Mouse (Mus musculus) inflammation-experienced regulatory T-cells, adult 6 months (primary cell): ENCODE results near the gene Cd244a. TPM values are rescaled to one million over a fixed set of nuclear protein-coding genes. Genes with fewer than 3 reads are reported as not detected.
A peak's percentile ranks its signal among the peaks of the same experiment; 100 is the strongest.

Experiments
- ATAC-seq: one replicate; pipeline ENCODE4 v1.8.0; 2017
- polyA plus RNA-seq, 3 experiments: library from polyadenylated mRNA; unstranded; fragments of 100-300 nt; shearing (Covaris generic); gene quantifications; one replicate each; pipeline ENCODE4 v1.2.1; 2017

Gene Cd244a
- polyA plus RNA-seq, 3 experiments from 2014 or later, result 0.20 to 1.6 TPM; not detected in 1

DNA sequence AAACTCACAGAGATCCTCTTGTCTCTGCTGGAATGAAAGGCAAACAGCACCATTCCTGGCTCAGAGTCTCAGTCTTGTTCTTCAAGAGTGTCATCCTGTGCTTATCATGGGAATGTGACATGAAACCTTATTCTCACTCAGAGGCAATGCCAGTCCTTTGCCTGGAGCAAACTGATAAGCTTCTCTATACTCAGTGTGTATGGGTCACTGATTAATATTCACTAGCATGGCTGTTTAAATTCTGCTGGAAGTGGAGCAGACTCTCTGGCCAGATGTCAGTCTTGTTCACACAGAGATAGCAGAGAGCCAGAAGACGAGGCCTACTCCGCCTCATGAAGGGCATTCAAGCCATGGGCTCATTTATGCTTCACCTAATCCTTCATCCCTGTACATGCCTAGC, 25.6 kb downstream of the Cd244a start:
- ATAC-seq, result no peak

DNA sequence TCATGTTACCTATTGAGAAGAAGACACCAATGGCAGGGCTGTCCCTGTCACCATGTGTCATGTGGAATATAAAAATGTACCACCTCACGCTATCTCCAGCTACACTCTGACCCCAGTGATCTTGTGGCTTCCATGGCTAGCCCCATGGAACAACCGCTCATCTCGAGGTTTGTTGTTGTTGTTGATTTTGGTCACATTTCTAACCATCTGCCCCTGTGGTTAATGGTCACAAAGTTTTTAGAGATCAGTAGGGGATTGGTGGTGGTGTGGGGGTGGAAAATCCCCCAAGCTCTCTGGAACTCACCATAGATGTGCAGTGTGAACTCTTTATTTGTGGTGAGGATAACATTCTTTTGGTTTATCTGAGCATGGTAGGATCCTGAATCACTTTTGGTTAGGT, 45.7 kb downstream of the Cd244a start:
- no peak for ATAC-seq

DNA sequence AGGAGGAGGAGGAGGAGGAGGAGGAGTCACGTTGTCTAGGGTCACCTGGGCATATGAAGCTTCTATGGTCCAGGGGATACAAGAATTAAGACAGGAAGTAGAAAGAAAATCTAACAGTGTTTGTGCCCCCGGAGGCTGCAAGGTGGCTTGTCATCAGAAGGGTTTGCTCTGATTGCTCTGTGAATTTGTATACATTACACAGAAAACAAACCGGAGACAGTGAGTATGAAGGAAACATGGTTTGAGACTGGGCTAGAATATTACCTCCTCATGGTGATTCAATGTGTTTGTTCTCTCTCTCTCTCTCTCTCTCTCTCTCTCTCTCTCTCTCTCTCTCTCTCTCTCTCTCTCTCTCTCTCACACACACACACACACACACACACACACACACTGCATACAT, 47.7 kb downstream of the Cd244a start:
- peak; percentile 26 for ATAC-seq

DNA sequence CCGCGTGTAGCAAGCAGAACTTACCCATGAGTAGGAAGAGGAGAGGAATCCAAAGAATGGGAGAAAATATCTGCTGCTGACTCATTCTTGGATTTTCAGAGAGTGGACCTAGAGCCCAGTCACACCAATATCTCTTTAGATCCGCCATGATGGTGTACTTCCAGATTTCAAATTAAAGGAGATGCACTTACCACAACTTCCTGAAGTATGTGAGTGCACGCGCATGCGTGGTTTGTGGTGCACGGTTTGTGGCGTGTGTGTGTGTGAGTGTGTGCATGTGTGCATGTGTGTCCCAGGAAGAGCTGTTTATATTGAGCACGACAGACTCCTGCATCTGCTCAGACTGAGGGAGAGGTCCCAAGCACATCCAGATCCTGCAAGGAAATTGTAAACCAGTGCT, 48.2 kb downstream of the Cd244a start, which contains the start of gene Ly9:
Gene Ly9, minus strand, starts transcription at position 235 of the 400 bp plus-strand sequence.
- peak; percentile 88 for ATAC-seq

DNA sequence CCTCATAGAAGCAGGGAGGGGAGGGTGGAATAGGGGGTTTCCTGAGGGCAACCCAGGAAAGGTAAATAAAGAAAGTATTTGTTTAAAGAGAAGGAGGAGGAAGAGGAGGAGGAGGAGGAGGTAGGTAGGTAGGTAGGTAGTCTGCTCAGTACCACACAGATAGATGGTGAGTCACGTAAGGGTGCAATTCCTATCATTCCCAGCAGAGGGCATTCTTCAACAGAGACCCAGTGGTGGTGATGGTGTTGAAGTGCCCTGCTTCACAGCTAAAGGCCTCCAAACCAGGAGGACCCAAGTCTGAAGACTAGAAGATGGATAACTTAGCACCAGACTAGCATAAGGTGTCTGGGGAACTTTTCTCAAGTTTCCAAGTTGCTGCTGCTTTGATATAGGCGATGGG, 51.0 kb downstream of the Cd244a start:
- no peak for ATAC-seq

DNA sequence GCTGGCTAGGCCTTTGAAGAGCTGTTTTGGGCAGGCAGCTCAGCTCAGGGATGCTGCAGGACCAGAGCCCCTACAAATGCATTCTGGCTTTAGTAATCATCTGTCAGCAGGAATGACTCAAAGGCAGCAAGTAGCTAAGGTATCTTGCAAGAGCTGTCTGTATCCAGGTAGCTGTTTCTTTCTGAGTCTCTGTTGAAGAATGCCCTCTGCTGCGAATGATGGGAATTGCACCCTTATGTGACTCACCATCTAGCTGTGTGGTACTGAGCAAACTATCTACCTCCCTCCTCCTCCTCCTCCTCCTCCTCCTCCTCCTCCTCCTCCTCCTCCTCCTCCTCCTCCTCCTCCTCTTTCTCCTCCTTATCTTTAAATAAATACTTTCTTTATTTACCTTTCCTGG, 51.8 kb downstream of the Cd244a start:
- ATAC-seq, result no peak

DNA sequence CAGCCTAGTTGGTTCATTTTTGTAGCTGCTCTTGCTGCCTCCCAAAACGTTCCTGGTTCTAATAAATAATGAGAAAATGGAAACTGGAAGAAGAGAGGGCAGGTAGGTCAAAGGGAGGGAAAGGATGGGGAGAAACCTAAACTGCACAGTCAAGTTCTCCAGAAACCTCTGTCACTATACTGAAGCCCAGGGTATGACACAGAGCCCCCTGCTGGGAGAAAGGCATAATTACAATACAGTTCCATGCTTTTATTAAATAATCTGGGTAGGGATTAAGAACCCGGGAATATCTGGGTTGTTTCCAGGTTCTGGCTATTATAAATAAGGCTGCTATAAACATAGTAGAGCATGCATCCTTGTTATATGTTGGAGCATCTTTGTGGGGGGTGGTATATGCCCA, 55.0 kb downstream of the Cd244a start:
- ATAC-seq, result peak; percentile 39

DNA sequence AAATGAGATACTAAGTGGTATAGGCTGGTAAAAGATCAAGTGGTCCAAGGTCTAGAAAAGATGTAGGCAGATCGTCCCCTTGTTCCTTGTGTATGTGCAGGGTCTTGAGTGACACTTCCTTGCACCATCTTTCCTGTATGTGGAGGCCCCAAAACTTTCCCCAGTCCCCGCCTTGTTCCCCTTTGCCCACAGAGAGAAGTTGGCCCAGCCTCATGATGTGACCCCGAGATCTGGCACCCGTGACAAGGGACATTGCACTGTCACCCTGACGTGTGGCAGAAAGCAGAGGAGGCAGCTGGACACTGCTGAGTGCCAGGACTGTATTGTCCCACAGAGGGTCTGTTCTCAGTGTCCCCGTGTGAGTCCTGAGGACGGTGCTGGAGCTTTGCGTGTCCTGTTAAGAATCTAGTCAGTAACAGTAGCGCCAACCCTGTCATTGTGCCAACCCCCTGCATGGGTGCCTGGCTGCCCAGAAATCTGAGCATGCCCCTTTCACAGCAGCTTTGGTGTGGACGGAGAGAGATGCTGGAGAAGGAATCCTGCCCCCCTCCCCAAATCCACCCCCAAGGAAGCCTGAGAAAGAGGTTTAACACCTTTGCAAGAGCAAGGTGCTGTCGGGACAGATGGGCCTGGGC, 58.0 kb downstream of the Cd244a start:
- ATAC-seq, result no peak

DNA sequence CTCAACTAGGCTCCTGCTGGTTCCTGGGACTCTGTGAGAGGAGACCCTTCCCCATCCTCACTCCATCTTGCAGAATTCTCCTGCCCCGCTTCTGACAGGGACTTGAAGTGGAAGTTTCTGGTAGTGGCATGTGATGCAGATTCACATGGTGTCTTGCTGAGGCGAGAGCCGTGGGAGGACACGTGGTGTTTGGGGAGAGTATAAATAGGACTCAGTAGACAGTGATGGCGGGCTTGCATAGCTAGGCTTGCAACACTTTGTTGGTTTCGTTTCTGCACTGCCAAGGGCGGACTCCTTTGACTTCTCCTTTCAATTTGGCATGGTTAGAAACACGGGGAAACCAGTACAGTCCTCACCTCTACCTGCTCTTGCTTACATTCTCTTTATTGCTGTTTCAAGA, 60.0 kb downstream of the Cd244a start:
- peak; percentile 72 for ATAC-seq

DNA sequence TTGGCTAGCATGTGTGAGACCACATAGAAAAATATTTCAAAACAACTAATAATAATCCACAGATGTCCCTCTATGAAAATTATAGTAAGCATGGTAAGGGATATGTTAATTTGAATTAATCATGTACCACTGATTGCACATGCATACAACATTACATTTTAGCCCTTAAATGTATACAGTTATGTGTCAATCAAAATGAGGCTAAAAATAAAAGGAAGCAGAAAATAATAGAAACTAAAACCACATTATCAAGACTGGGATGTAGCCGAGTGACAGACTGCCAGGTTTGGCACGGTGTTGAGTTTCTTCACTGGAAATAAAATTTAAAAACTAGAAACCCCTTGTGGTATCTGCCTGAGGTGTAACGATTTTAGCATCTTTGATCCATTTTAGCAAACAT, 60.7 kb downstream of the Cd244a start:
- no peak for ATAC-seq

DNA sequence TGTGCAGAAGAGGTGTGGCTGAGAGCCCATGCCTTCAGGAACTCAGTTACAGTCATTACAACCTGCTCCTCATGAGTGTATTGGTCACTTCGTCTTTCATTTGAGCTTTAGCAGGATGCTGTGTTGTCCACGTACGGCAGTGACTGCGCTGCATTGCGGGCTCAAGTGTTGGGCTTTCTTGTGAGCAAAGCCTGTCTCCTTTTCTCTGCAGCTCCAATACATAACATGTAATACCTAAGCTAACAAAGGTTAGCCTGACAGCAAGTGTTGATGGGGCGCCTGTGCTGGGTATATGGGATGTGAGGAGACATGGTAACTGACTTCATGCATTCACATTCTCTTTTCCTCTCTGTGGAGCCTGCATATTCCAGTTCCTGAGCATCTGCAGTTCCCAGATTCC, 61.1 kb downstream of the Cd244a start:
- no peak for ATAC-seq

DNA sequence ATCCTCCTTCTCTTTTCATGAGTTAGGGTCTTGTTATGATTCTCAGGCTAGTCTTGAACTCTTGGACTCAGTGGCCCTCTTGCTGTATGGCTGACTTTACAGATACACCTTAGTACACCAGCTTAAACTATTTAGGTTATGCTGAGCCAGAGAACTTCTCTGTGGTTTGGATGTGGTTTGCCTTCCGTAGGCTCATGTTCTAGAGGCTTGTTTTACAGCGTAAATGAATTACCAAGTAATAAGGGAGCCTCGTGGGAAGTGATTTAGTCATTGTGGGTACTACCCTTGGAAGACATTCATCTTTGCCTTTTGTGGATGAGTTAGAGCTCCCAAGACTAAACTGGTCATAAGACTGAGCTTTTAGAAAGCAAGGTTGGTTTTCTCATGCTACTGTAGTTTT, 68.8 kb downstream of the Cd244a start:
- peak; percentile 28 for ATAC-seq

DNA sequence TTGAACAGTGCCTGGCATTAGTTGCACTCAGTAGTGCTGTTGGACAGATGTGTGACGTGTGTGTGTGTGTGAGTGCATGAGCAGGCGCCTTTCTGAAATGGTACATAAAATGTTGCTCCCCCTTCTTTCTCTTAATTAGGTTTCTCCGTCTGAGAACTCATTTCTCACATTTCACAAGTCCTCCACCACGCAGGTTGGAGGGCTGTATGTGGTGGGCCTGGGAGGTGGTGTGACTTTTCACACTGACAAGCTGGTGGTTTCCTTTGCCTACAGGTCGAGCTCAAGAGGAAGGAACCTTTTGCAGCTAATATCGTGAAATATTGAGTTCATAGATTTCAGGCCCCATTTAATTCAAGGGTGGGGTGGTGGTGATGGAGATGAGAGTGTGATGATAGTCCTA, 70.2 kb downstream of the Cd244a start:
- peak; percentile 17 for ATAC-seq

DNA sequence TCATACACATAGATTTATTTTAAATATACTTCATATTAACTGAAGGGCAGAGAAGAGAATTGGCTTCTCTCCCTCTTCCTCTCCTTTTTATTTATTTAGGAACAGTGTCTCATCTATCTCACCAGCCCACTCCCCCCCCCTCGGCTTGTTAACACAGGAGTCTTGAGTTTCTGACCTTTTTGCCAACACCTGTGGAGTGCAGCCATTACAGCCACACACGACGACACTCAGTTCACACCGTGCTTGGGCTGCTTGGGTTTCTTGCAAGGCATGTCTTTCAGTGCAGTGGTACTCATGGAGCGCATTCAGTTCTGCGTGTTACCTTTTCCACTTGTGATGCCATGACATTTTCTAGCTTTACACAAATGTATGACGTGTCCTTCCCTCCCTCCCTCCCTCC, 71.0 kb downstream of the Cd244a start:
- no peak for ATAC-seq

DNA sequence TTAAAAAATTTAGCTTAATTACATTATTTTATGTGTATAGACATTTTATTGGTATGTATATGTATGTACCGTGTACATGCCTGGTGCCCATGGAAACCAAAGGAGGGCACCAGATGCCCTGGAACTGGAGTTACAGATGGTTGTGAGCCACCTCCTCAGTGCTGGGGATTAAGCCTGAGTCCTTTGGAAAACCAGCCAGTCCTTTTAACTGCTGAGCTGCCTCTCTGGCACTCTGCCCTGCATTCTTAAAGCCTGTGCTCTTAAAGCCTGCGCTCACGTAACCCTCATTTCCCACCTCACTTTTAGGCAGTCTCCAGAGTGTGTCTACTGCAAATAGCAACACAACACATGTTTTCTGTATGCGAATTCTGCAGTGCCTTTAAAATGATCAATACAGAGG, 71.9 kb downstream of the Cd244a start:
- no peak for ATAC-seq

DNA sequence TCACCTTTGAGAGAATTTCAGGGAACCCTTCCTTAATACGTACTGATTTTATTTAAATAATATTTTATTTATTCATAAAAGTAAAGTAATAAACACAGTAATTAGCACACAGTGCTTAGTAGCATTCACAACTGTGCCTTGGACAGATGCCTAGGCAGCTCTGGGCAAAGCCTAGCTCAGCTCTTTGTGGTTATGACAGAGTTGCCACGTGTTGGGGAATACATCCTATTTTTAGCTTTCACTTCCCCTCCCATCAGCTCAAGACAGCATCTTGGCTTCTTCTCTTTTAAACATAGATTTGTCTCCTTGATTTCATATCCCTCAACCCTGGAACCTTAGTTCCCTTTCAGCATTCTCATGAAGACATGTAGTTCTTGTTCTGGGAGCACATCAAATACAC, 72.5 kb downstream of the Cd244a start:
- ATAC-seq, result peak; percentile 58

DNA sequence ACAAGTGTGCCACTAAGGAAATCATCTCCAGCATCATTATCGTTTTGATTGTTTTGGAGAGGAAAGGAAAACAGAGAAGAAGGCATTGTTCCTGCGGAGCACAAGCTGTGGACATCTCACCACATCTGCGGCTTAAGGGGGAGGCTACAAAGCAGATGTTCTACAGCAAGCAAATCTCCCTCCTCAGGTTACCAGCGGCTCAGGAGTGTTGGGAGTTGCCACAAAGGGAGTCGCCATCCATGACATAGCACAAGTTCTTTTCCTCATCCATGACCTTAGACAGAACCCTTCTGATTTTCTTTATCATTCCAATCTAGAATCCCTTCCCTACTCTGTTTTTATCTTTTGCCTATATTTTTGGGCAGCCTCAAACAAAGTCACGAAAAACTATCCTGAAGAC, 76.7 kb downstream of the Cd244a start:
- no peak for ATAC-seq

DNA sequence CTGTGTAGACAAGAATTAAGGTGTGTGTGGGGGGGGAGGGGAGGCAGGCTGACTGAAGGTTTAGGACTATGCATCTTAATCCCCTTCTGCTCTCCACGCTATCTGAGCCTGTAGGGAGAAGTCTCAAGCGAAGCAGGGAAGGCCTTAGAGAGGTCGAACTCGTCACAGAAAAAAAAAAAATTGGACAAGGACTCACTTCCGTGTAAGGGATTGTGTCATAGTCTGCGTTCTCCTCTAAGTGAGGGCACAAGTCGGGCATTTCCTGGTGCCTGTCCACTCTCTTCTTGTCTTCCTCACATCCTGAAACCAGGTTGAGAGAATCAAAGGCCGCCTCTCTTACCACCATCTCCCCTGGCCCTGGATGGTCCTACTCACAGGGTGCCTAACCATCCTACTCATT, 78.1 kb downstream of the Cd244a start:
- no peak for ATAC-seq

DNA sequence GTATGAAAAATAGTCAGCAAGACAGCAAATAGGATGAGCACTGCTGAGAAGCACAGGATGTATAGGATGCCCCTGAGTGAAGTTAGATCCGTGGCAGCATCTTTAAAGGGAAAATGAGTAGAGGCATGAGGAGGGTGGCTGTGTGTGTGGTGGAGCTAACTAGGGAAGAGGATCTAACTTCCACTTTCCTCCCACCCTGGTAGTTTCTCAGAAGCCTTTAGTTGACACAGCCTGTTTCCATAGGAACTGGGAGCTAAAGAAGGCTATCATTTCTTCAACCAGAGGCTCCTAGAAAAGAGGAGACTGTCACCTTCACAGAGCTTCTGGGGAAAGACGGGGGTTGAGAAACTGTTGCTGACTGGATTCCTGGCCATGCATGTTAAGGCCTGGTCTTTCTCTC, 79.7 kb downstream of the Cd244a start:
- no peak for ATAC-seq

DNA sequence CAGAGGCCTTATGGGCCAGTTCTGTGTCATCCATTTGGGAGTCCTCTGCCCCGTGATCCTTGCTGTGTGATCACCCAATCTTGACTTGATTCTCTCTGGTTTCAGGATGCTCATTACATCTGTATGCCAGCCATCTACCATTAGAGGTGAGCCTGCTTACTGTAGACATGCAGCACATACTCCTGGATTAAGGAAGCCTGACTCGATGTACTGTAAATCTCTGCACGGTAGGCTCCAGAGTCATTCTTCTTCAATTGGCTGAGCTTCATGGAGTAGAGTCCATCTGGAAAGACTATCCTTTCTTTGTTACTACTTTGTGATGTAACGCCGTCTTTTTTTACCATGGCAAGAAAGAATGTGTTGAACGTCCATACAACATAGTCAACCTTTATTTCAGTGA, 81.8 kb downstream of the Cd244a start:
- ATAC-seq, result no peak

DNA sequence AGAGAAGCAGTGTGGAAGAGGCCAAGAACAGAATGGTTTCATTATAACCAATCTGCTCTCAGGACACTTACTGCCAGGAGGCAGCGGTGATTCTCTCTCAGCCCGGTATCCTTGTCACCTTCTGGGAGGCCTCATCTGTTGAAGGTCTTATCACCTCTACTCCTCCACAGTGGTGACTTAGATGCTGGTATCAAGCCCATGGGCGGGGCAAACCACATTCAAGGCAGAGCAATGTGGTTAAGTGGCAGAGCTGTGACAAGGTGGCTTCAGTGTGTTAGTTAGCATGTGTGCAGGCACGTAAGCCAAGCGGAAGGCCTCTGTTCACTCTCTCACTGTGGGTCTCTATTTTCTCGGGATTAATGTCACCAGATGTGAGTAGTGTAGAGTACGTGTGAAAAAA, 84.6 kb downstream of the Cd244a start:
- ATAC-seq, result peak; percentile 91

DNA sequence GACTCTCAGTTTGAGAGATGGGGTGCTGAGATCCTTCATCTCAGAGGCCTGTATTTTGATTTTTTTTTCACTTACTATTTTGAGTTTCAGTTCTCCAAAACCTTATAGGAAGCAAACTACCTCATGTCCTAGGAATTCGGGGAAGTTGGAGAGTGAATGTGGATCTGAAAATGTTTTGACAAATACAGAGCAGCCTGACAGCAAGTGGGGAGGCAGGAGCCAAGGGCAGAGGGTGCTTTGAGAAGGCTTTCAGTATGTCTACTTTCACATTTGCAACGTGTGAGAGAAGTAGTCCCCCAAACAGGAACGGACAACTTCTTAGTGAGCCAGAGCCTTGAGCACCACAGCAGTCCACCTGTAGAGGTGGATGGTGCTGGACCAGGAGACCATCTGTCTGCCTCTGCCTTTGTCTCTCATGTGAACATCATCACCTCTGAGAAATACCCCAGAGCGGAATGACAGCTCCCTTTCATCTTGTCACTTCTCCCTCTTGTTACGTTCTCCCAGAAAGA, 87.5 kb downstream of the Cd244a start:
- ATAC-seq, result no peak

DNA sequence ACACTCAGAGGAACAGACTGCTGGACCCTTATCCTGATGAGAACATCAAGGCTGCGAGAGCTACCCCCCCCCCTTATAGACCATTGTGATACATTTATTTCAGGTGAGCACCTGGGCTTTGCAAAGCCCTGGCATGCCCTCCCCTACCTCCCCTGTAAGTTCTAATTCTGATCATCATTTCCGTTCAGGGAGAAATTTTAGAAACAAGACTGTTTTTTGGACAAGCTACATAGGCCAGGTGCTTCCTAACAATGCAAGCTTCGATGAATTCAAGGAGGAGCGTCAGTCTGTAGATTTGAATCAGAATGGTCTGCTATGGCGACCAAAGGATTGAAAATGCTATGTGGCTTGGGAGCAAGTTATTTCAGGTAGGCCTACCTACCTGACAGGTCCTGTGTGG, 88.7 kb downstream of the Cd244a start:
- ATAC-seq, result no peak

DNA sequence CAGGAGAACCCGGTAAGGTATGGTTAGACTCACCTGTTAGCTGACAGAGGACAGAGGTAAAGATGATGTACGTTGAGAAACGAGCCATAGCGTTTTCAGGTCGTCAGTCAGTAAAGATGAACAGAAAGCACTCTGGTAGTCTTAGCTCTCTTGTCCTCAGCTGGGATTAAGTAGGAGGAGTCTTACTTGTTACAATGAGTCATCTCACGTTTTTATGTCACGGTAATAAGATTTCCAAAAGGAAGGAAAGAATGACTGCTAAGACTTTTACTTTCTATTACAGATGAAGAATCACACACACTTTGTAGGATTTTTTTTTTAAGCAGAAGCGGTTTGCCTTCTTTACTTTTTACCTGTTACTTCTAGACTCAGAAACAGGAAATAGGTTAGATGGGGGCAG, 89.8 kb downstream of the Cd244a start:
- peak; percentile 93 for ATAC-seq

DNA sequence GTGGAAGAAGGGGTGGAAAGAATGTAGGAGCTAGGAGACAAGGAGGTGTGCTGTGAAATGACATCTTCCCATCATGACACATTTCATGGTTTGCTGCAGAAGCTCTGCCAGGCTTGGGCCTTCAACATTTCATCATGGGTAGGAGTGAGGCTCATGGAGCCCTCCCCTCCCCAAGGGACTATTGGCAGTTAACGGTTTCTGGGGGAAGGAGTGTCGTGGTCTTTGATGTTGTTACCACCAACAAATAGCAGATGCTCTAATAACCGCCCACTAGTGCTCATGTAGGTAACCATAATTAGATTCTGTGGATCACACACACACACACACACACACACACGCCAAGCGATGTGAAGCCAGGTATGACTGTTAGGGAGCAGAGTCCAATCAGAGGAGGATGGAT, 93.7 kb downstream of the Cd244a start, which contains the start of gene Slamf7:
Gene Slamf7, minus strand, starts transcription at position 302 of the 400 bp plus-strand sequence.
- no peak for ATAC-seq
